Mouse (Mus musculus) bone marrow macrophage, adult 2 months (primary cell): ENCODE data around the gene Ppp1r9b. TPM values are rescaled to one million over a fixed set of nuclear protein-coding genes. Genes with fewer than 3 reads are reported as not detected.

ENCODE experiments used
- H3K27ac ChIP-seq: 2 replicates; pipeline ENCODE4 v1.5.1; 2012; ENCODE audit warnings: low read depth, low read length; ENCODE audit not compliant: insufficient read depth
- H3K4me1 ChIP-seq: 2 replicates; pipeline ENCODE4 v1.6.1; 2012; ENCODE audit warnings: low read length; ENCODE audit not compliant: control insufficient read depth, insufficient read depth
- H3K4me3 ChIP-seq: 2 replicates; pipeline ENCODE4 v1.5.1; 2012; ENCODE audit warnings: mild to moderate bottlenecking, low read length, moderate library complexity; ENCODE audit not compliant: insufficient read depth
- CTCF ChIP-seq: IDR thresholded peaks from 2 replicates; pipeline ENCODE4 v1.5.1; 2012; ENCODE audit warnings: low read depth, mild to moderate bottlenecking, low read length, moderate library complexity
- POLR2A ChIP-seq: IDR thresholded peaks from 2 replicates; pipeline ENCODE4 v1.6.1; 2012; ENCODE audit warnings: mild to moderate bottlenecking, low read depth, low read length, borderline replicate concordance
- polyA plus RNA-seq: library from polyadenylated mRNA; stranded (reverse); fragments of >200 nt; gene quantifications from 2 replicates; pipeline ENCODE4 v1.2.4, GENCODE M21; 2012; ENCODE audit not compliant: missing spikeins, insufficient read depth, insufficient read length

Ppp1r9b gene
- polyA plus RNA-seq, 1 experiment, result 176 TPM

- Histone ChIP-seq H3K4me3 (no peak overlapping the region), H3K4me1 (no peaks in the 10 kb centered on the region), H3K27ac (no peak overlapping the region)
- no peak for TF ChIP-seq POLR2A
These were observed 37.1 kb downstream of the Ppp1r9b start for GRCm38 (mm10) chr11:95027850-95028470.

DNA sequence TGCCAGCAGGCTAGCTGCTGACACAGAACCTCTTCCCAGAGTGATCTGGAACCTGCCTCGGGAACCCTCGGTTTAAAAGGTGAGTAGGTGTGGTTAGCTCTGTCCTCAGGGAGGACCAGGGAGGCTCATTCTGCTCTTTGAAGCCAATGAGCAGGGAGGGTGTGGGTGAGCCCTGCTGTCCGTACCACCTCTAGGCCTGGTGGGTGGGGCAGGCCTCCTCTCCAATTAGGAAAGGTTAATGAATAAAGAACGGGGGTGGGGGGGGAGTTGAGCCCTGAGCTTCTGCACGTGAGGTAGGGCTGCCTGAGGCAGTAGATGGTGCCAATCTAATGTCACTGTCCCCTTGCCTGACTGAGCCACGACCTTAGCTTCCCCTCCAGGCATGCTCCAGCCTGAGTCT is 42.1 kb downstream of the Ppp1r9b start:
- H3K4me3 ChIP-seq, result no peak overlapping the region
- H3K4me1 ChIP-seq, result no peaks in the 10 kb centered on the region
- TF ChIP-seq CTCF, result no peak
- no peak for TF ChIP-seq POLR2A
- H3K27ac ChIP-seq, result no peak overlapping the region

- no peaks in the 10 kb centered on the region for H3K4me1 ChIP-seq
- TF ChIP-seq CTCF (no peak), POLR2A (no peak)
- no peak overlapping the region for H3K27ac ChIP-seq
- H3K4me3 ChIP-seq, result no peak overlapping the region
These were observed 42.8 kb downstream of the Ppp1r9b start for GRCm38 (mm10) chr11:95033617-95034016.

DNA sequence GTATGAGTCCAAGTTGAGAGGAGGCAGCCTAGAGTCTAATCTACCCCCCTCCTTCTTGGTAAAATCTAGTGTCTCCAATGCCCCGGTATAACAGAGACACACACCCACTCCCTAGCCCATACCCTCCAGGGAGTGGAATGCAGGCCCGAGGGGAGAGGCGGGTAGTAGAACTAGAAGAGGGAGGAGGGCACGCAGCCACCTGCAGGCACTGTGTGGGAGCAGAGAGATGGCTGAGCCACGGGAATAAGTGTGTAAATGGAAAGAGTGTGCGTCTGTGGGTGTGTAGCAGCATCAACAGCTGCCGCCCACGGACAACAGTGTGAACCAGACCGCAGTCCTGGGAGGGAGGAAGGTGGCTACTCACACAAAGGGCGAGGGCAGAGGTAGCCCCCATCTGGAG is 44.1 kb downstream of the Ppp1r9b start:
- Histone ChIP-seq H3K4me1 (no peaks in the 10 kb centered on the region), H3K4me3 (no peak overlapping the region), H3K27ac (no peak overlapping the region)
- TF ChIP-seq POLR2A, result no peak
- no peak for TF ChIP-seq CTCF

- H3K4me1 ChIP-seq, result peaks cover under 1% of the 10 kb centered on the region
- H3K27ac ChIP-seq, result no peak overlapping the region
These were observed 45.7 kb downstream of the Ppp1r9b start for GRCm38 (mm10) chr11:95036521-95036920.

DNA sequence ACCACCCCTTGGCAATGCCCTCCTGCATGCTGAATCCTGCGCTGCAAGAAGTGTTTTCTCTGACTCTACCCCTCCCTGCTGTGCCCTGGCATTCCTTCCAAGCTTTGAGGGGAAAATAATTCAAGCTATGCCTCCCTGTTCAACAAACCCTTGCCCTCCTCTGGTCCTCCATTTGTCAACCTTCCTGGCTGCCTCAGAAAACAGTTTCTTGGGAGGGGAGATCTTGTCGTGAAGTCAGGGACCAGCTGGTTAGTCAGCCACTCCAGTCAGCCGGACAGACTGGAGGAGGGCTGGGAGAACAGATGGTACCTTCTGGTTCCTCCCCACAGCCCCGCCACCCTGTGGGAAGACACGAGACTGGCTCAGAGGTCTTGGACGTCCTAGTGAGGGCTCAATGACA is 46.5 kb downstream of the Ppp1r9b start:
- peaks cover 5% of the 10 kb centered on the region for H3K4me1 ChIP-seq
- H3K27ac ChIP-seq, result no peak overlapping the region
- TF ChIP-seq CTCF (no peak), POLR2A (no peak)
- H3K4me3 ChIP-seq, result no peak overlapping the region

More at GRCm38 (mm10) chr11:95036521-95036920, 45.7 kb downstream of the Ppp1r9b start:
- TF ChIP-seq CTCF, result no peak
- no peak for TF ChIP-seq POLR2A
- no peak overlapping the region for H3K4me3 ChIP-seq

DNA sequence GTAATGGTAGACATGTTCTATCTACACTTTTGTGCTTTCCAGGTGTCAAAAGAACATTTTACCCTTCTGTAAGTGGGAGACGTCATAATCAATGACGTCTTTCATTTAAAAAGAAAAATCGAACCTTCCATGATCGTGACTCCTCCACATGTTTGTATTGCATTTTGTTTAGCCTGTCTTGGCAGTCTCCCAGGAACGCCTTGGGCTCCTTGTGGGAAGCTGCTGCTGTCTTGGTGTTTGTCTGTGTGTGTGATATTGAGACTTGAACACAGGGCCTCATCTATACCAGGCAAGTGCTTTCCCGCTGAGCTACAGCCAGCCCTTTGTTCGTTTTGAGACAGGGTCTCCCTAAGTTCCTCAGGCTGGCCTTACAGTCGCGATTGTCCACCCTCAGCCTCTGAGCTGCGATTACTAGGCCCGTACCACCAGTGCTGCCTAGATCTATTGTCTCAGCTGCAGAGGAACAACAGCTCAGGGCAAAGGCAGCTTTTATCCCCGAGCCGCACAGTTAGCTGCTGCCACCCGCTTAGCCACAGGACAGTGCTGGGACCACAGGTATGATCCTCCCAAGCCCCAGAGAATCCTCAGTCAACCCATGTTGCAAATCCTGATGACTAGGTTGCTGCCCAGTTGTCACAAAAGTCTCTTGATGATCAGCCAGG is 47.5 kb downstream of the Ppp1r9b start:
- Histone ChIP-seq H3K4me3 (no peak overlapping the region), H3K27ac (no peak overlapping the region), H3K4me1 (peaks cover 5% of the 10 kb centered on the region)
- TF ChIP-seq CTCF (no peak), POLR2A (no peak)

DNA sequence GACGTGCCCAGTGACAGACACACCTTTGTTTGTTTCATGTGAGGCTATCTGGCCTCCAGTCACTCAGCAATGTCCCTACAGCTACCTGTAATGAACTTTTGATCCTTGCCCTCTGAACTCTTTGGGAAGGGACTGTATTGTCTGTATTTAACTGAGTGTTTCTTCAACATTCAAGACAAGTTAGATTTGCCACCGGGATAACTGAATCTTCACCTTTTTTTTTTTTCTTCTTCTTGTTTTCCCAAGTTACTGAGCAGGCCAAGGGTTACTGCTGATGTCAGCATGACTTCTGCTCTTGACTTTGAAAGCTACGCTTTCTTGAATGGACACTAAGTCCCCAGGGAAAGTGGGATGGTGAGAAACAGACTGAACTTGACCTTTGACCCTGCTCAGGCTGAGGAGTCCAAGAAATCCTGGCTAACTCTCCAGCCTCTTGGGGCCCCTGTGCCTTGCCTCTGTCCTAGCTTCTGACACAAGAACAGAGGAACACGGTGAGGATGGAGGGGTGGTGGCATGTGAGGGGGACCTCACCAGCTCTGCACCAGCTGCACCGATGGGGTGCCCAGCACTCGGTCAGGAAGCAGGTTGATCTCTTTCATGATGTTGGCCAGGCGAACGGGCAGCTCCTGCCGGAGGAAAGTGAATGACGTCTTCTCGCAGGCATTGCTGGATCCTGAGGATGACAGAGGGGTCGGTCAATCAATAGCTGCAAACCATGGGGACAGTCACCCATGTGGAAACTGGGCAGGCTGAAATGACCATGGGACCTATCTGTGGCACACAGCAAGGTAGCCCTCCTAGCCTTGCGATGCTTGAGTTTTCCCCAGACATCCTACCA is 48.2 kb downstream of the Ppp1r9b start:
- Histone ChIP-seq H3K4me1 (peaks cover 5% of the 10 kb centered on the region), H3K27ac (no peak overlapping the region), H3K4me3 (no peak overlapping the region)
- TF ChIP-seq POLR2A (no peak), CTCF (no peak)

GRCm38 (mm10) chr11:95039766-95040165 is 48.9 kb downstream of the Ppp1r9b start:
- H3K4me3 ChIP-seq, result no peak overlapping the region
- no peak overlapping the region for H3K27ac ChIP-seq
- H3K4me1 ChIP-seq, result peaks cover 5% of the 10 kb centered on the region
- TF ChIP-seq POLR2A (no peak), CTCF (no peak)

DNA sequence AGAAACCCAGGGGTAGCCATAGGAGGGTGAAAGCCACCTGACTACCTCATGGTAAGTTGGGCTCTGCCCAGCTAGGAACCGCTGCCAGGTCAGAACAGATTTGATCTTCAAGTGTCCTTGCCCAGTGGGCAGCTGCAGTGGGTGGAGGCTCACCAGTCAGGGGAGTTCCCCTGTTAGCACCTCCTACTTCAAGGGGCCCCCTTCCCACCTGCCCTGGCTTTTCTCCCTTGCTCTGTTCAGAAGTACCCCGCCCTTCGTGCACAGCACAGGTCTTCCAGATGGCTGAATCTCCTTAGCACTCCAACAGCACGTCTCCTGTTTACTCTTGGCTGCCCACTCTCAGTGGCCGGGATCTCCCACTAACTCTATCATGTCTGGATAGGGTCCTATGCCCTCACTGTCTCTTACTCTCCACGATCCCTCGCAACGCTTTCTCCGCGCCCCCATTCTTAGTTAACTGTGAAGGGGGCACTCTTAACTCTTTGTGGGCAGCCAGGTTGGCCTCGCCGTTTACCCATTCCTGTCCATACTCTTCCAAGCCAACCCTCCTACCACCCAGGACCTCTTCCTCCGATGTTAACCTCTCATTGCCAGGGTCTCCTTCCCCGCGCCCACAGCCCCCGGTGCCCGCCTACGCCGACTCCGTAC is 49.8 kb downstream of the Ppp1r9b start:
- Histone ChIP-seq H3K4me3 (peak overlapping the region; percentile 76), H3K4me1 (peaks cover 5% of the 10 kb centered on the region), H3K27ac (no peak overlapping the region)
- no peak for TF ChIP-seq CTCF
